Mouse (Mus musculus): ENCODE data around the gene Bcas3. TPM values are rescaled to one million over a fixed set of nuclear protein-coding genes. Genes with fewer than 3 reads are reported as not detected.
"Not testable (repeated sequence)": the region's sequence is repeated elsewhere in the genome, so short reads cannot be mapped to it uniquely, and the experiment has no call there.

The Bcas3 gene
- polyA plus RNA-seq, 1 experiment from 2014 or later, result 18.2 TPM

- H3K9me3 ChIP-seq (replicated peaks), result no peaks in the 10 kb centered on the region
- H3K27me3 ChIP-seq (replicated peaks), result peaks cover 5% of the 10 kb centered on the region
- H3K9ac ChIP-seq, result 0 out of 2 replicates have a peak overlapping the region, but pooled peaks have one; percentile 4
- 47% methylated on average over 19 of the region's 19 CpGs for WGBS (ENCODE audit: insufficient replicate concordance)
- ATAC-seq, result 0 out of 2 replicates have a peak, but pooled peaks have one; percentile 59
- peaks cover 11% of the 10 kb centered on the region for H3K4me1 ChIP-seq
- H3K27ac ChIP-seq, result no peak overlapping the region
- H3K4me2 ChIP-seq, result peak overlapping the region; percentile 13; the same call in 1 of the 2 replicates
- no peak overlapping the region for H3K4me3 ChIP-seq
- no peaks in the 10 kb centered on the region for H3K36me3 ChIP-seq
Measured at GRCm38 (mm10) chr11:85712860-85713813, 360.2 kb downstream of the Bcas3 start.

- no peaks in the 10 kb centered on the region for H3K36me3 ChIP-seq
- no peak overlapping the region for H3K27ac ChIP-seq
- no peak overlapping the region for H3K4me3 ChIP-seq
- no peak for ATAC-seq
- H3K4me2 ChIP-seq, result peak overlapping the region; percentile 13; the same call in 1 of the 2 replicates
- 27% methylated on average over 2 of the region's 2 CpGs for WGBS (ENCODE audit: insufficient replicate concordance)
- 0 out of 2 replicates have a peak overlapping the region, but pooled peaks have one; percentile 4 for H3K9ac ChIP-seq
- H3K27me3 ChIP-seq (replicated peaks), result peaks cover 5% of the 10 kb centered on the region
- no peaks in the 10 kb centered on the region for H3K9me3 ChIP-seq (replicated peaks)
- peaks cover 16% of the 10 kb centered on the region for H3K4me1 ChIP-seq
Measured at GRCm38 (mm10) chr11:85713814-85714208, 360.8 kb downstream of the Bcas3 start.

- Histone ChIP-seq H3K4me1 (peaks cover 21% of the 10 kb centered on the region), H3K4me3 (no peak overlapping the region), H3K9ac (no peak overlapping the region), H3K9me3 (replicated peaks) (no peaks in the 10 kb centered on the region), H3K27me3 (replicated peaks) (peaks cover 2% of the 10 kb centered on the region), H3K36me3 (no peaks in the 10 kb centered on the region), H3K4me2 (no peak overlapping the region), H3K27ac (no peak overlapping the region)
- 47% methylated on average over 7 of the region's 7 CpGs for WGBS (ENCODE audit: insufficient replicate concordance)
- no peak for ATAC-seq
Measured at GRCm38 (mm10) chr11:85714312-85714931, 361.5 kb downstream of the Bcas3 start.

DNA sequence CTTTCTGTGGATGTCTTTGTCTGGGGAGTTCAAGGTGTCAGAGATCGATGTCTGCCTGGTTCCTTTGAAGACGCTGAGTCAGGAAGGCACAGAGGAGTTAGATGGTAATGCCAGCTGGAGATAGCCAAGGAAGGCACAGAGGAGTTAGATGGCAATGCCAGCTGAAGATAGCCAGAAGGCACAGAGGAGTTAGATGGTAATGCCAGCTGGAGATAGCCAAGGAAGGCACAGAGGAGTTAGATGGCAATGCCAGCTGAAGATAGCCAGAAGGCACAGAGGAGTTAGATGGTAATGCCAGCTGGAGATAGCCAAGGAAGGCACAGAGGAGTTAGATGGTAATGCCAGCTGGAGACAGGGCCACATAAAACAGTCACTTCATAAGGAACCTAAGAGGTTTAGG, 363.8 kb downstream of the Bcas3 start:
- H3K9me3 ChIP-seq (replicated peaks); H3K36me3 ChIP-seq; H3K9ac ChIP-seq; H3K27me3 ChIP-seq (replicated peaks); H3K4me3 ChIP-seq; H3K4me2 ChIP-seq; ATAC-seq; H3K27ac ChIP-seq: not testable (repeated sequence)
- H3K4me1 ChIP-seq, result peaks cover 41% of the 10 kb centered on the region
- 76% methylated on average over 2 of the region's 2 CpGs for WGBS (ENCODE audit: insufficient replicate concordance)

DNA sequence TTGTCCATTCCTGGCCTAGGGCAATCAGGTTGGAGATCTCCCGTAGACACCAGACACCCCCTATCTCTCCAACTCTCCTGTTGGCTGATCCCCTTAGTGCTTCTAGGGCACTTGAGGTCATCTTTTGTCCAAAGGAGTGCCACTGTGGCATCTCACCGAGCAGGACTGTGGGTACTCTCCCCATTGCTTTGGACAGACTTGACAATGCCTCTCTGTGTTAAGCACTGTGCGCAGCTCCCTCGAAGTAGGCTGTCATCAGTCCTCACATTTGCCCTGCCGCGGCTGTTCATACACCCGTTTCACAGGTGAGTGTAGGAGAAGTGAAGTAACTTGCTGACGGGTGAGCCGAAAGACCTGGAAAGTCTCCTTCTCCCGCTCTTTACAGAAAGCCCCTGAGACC, 366.1 kb downstream of the Bcas3 start:
- Histone ChIP-seq H3K9me3 (replicated peaks) (no peaks in the 10 kb centered on the region), H3K9ac (no peak overlapping the region), H3K27me3 (replicated peaks) (no peaks in the 10 kb centered on the region; the same call in 1 of the 2 replicates), H3K4me2 (peak overlapping the region; percentile 36), H3K4me3 (no peak overlapping the region), H3K36me3 (no peaks in the 10 kb centered on the region), H3K27ac (peak overlapping the region; percentile 27; the same call in 1 of the 2 replicates), H3K4me1 (peaks cover 31% of the 10 kb centered on the region)
- 73% methylated on average over 10 of the region's 10 CpGs for WGBS (ENCODE audit: insufficient replicate concordance)
- ATAC-seq, result no peak

- peak; percentile 69; the same call in 1 of the 2 replicates for ATAC-seq
- H3K27ac ChIP-seq, result peak overlapping the region; percentile 27
Measured at GRCm38 (mm10) chr11:85719766-85720165, 366.8 kb downstream of the Bcas3 start.

GRCm38 (mm10) chr11:85720269-85720773, 367.4 kb downstream of the Bcas3 start:
- 18% methylated on average over 6 of the region's 6 CpGs for WGBS (ENCODE audit: insufficient replicate concordance)
- ATAC-seq, result peak; percentile 76; the same call in 1 of the 2 replicates
- peak overlapping the region; percentile 27; the same call in 1 of the 2 replicates for H3K27ac ChIP-seq

More at GRCm38 (mm10) chr11:85719766-85720165, 366.8 kb downstream of the Bcas3 start:
- 18% methylated on average over 7 of the region's 7 CpGs for WGBS (ENCODE audit: insufficient replicate concordance)
- peaks cover 36% of the 10 kb centered on the region for H3K4me1 ChIP-seq
- no peaks in the 10 kb centered on the region for H3K9me3 ChIP-seq (replicated peaks)
- H3K4me2 ChIP-seq, result peak overlapping the region; percentile 36
- H3K27me3 ChIP-seq (replicated peaks), result no peaks in the 10 kb centered on the region; the same call in 1 of the 2 replicates
- no peak overlapping the region for H3K4me3 ChIP-seq
- no peaks in the 10 kb centered on the region for H3K36me3 ChIP-seq
- H3K9ac ChIP-seq, result 0 out of 2 replicates have a peak overlapping the region, but pooled peaks have one; percentile 6

GRCm38 (mm10) chr11:85721986-85722385, 369.0 kb downstream of the Bcas3 start:
- H3K4me1 ChIP-seq, result peaks cover 36% of the 10 kb centered on the region
- ATAC-seq, result no peak
- no peak overlapping the region for H3K9ac ChIP-seq
- WGBS (ENCODE audit: insufficient replicate concordance), result 85% methylated on average over 4 of the region's 4 CpGs
- H3K4me2 ChIP-seq, result no peak overlapping the region
- H3K36me3 ChIP-seq, result no peaks in the 10 kb centered on the region
- no peaks in the 10 kb centered on the region for H3K27me3 ChIP-seq (replicated peaks)
- H3K27ac ChIP-seq, result no peak overlapping the region
- H3K4me3 ChIP-seq, result no peak overlapping the region
- H3K9me3 ChIP-seq (replicated peaks), result no peaks in the 10 kb centered on the region

More at GRCm38 (mm10) chr11:85720269-85720773, 367.4 kb downstream of the Bcas3 start:
- no peaks in the 10 kb centered on the region for H3K9me3 ChIP-seq (replicated peaks)
- no peak overlapping the region for H3K9ac ChIP-seq
- H3K4me3 ChIP-seq, result no peak overlapping the region
- H3K4me2 ChIP-seq, result peak overlapping the region; percentile 36
- H3K36me3 ChIP-seq, result no peaks in the 10 kb centered on the region
- no peaks in the 10 kb centered on the region; the same call in 1 of the 2 replicates for H3K27me3 ChIP-seq (replicated peaks)
- peaks cover 36% of the 10 kb centered on the region for H3K4me1 ChIP-seq

DNA sequence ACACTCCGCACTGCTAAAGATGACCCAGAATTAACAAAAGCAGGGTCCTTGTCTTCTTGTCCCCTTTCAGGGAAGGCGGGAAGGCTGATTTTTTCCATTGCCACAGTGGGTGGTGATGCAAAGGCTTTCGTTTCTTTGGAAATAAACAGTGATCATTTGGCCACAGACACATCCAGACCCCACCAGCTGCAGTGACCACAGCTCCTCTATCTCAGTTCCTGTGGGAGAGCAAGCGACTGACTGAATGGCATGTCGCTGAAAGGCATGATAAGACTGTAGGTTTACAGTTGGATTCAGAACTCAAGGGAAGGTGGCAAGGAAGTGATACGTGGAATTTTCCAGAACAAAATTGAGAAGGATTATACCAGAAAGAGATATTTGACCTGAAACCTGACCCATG, 371.2 kb downstream of the Bcas3 start:
- Histone ChIP-seq H3K9me3 (replicated peaks) (no peaks in the 10 kb centered on the region), H3K9ac (no peak overlapping the region), H3K4me1 (peaks cover 29% of the 10 kb centered on the region), H3K4me2 (no peak overlapping the region), H3K27ac (no peak overlapping the region), H3K4me3 (no peak overlapping the region), H3K36me3 (no peaks in the 10 kb centered on the region), H3K27me3 (replicated peaks) (no peaks in the 10 kb centered on the region)
- WGBS (ENCODE audit: insufficient replicate concordance), result 26% methylated on average over 6 of the region's 6 CpGs
- ATAC-seq, result no peak

GRCm38 (mm10) chr11:85729725-85730124, 376.8 kb downstream of the Bcas3 start:
- no peak overlapping the region for H3K27ac ChIP-seq
- H3K36me3 ChIP-seq, result no peaks in the 10 kb centered on the region
- no peaks in the 10 kb centered on the region for H3K9me3 ChIP-seq (replicated peaks)
- H3K4me2 ChIP-seq, result no peak overlapping the region
- ATAC-seq, result no peak
- no peaks in the 10 kb centered on the region for H3K27me3 ChIP-seq (replicated peaks)
- H3K4me1 ChIP-seq, result no peaks in the 10 kb centered on the region
- no peak overlapping the region for H3K9ac ChIP-seq
- no peak overlapping the region for H3K4me3 ChIP-seq
- 46% methylated on average over 2 of the region's 2 CpGs for WGBS (ENCODE audit: insufficient replicate concordance)

DNA sequence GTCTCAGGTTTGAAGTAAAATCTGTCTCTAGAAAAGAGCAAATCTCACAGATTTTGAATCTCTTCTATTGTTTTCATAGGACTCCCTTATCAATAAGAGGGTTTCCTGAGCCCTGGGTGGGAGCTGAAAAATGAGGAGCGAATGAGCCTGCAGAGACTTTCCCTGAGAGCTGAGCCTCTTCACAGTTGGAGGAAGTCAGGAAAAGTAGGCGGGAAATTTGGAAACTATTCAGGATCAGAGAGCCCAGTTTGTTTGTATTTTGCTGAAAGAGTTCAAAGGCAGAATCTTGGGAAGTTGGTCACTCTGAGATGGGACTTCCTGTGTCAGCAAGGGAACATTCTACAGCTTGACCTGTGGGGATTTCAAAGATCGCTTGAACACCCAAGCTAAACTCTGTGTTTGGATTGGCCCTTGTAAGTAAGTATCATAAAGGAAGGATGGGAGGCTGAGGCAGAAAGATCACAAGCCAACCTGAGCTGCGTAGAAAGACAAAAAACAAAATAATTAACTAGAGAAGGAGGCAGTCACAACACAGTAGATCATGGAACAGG, 379.6 kb downstream of the Bcas3 start:
- Histone ChIP-seq H3K9me3 (replicated peaks) (no peaks in the 10 kb centered on the region), H3K4me3 (no peak overlapping the region), H3K27me3 (replicated peaks) (no peaks in the 10 kb centered on the region), H3K27ac (no peak overlapping the region), H3K36me3 (no peaks in the 10 kb centered on the region), H3K9ac (no peak overlapping the region), H3K4me2 (no peak overlapping the region), H3K4me1 (no peaks in the 10 kb centered on the region)
- WGBS (ENCODE audit: insufficient replicate concordance), result 52% methylated on average over 4 of the region's 4 CpGs
- no peak for ATAC-seq
